11 mouse cellular contexts compared by ENCODE assay signal in the genomic region with DNA sequence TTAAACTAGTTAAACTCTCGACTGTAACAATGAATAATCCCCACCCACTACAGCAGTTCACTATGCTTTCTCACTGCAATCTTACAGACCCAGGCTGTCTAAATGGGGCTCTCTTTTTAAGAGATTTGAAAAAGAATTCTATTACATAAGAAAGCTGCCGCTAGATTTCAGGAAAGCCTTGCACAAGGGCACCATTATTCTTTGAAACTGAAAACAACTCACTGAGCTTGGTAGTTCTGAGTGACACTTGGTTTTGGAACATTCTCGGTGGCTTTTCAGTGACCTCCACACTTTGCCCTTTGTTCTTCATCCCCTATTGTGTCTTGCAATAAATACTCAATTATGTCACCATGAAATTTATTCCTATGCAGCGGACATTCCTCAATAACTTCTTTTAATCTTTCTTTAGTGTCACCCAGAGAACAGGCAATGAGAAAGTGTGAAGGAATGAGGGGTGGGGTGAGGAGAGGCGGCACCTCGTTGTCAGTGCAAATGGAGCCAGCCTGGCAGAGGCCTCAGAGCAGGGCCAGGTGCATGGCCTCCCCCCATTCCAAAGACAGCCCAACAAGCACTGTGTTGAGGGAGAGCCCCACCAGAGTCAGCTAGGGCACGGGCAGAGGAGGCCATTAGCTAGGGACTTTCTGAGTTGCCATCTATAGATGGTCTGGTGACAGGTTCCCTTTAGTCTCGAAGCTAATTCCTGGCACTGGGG.
A peak's percentile ranks its signal among the peaks of the same experiment; 100 is the strongest.
DNase-seq lines count a peak whose midpoint lies in the region; ATAC-seq and TF ChIP-seq lines count a peak whose summit lies in the region.
"Had no signal": no experiment of that assay in that cellular context is flagged by ENCODE, and none has a peak within 500 bp of the region (broad histone marks: within the 10 kb centered on the region; RNA-seq: fewer than 3 reads in every experiment).

No protein-coding gene starts in this region.

- peak overlapping the region; percentile 74 for H3K27ac ChIP-seq in midbrain, embryonic 10.5 days (replicated peaks)
- no peak overlapping the region for H3K27ac ChIP-seq in midbrain, postnatal 0 days (ENCODE audit: low read depth, low read length)
- H3K27ac ChIP-seq in forebrain, embryonic 15.5 days (replicated peaks): peak overlapping the region; percentile 44
- peak overlapping the region; percentile 62 for H3K27ac ChIP-seq in midbrain, embryonic 13.5 days
- H3K27ac ChIP-seq: intestine, embryonic 15.5 days; limb, embryonic 12.5 days had no signal

- ATAC-seq in midbrain, postnatal 0 days (ENCODE audit: low FRiP score): no peak
- peak; percentile 62; the same call in 1 of the 2 replicates for ATAC-seq in forebrain, embryonic 15.5 days (replicated peaks)
- peak; percentile 81 for ATAC-seq in midbrain, embryonic 13.5 days
- ATAC-seq: intestine, embryonic 15.5 days had no signal

- H3K27me3 ChIP-seq in midbrain, embryonic 10.5 days (ENCODE audit: low read depth, poor library complexity, severe bottlenecking): peaks cover 13% of the 10 kb centered on the region; the same call in 1 of the 2 replicates
- H3K27me3 ChIP-seq in midbrain, postnatal 0 days (ENCODE audit: insufficient read depth, low read length): no peaks in the 10 kb centered on the region; the same call in 1 of the 2 replicates
- H3K27me3 ChIP-seq in forebrain, embryonic 15.5 days: no peaks in the 10 kb centered on the region
- H3K27me3 ChIP-seq in midbrain, embryonic 13.5 days: peaks cover 7% of the 10 kb centered on the region
- H3K27me3 ChIP-seq: intestine, embryonic 15.5 days had no signal

- peak; percentile 44 for DNase-seq in embryo, embryonic 10 days (ENCODE audit: low spot score)
- DNase-seq in embryo, embryonic 11 days: no peak
- peak; percentile 46 for DNase-seq in midbrain, embryonic 10.5 days (ENCODE audit: low spot score)
- no peak for DNase-seq in midbrain, postnatal 0 days (ENCODE audit: low spot score)
- no peak for DNase-seq in right cerebral cortex, postnatal 10 days (ENCODE audit: low spot score in 2 of 2)
- no peak for DNase-seq in left cerebral cortex, adult 11 months (ENCODE audit: low spot score)

- H3K9ac ChIP-seq in midbrain, postnatal 0 days (replicated peaks; ENCODE audit: low read length, poor library complexity, severe bottlenecking): no peak overlapping the region
- H3K9ac ChIP-seq in forebrain, embryonic 15.5 days (replicated peaks): no peak overlapping the region
- H3K9ac ChIP-seq in midbrain, embryonic 13.5 days (replicated peaks): no peak overlapping the region
- H3K9ac ChIP-seq: intestine, embryonic 15.5 days; limb, embryonic 12.5 days had no signal

- no peak for TF ChIP-seq CTCF in midbrain, postnatal 0 days (IDR thresholded peaks at IDR 0.05)

- peaks cover 49% of the 10 kb centered on the region for H3K4me1 ChIP-seq in midbrain, embryonic 10.5 days
- 0 out of 2 replicates have a peak, but pooled peaks cover under 1% of the 10 kb centered on the region for H3K4me1 ChIP-seq in midbrain, postnatal 0 days (ENCODE audit: insufficient read depth, low read length)
- H3K4me1 ChIP-seq in forebrain, embryonic 15.5 days: peaks cover 13% of the 10 kb centered on the region
- peaks cover 41% of the 10 kb centered on the region for H3K4me1 ChIP-seq in midbrain, embryonic 13.5 days (replicated peaks)

- H3K36me3 ChIP-seq in midbrain, embryonic 10.5 days: peaks cover 49% of the 10 kb centered on the region
- peaks cover 11% of the 10 kb centered on the region for H3K36me3 ChIP-seq in midbrain, postnatal 0 days (ENCODE audit: insufficient read depth, low read length)
- 0 out of 2 replicates have a peak, but pooled peaks cover 6% of the 10 kb centered on the region for H3K36me3 ChIP-seq in forebrain, embryonic 15.5 days
- peaks cover 33% of the 10 kb centered on the region for H3K36me3 ChIP-seq in midbrain, embryonic 13.5 days
- H3K36me3 ChIP-seq: G1E had no signal

- H3K4me3 ChIP-seq in midbrain, embryonic 10.5 days: no peak overlapping the region
- no peak overlapping the region for H3K4me3 ChIP-seq in midbrain, postnatal 0 days (ENCODE audit: low read depth, low read length)
- H3K4me3 ChIP-seq in forebrain, embryonic 15.5 days: no peak overlapping the region
- no peak overlapping the region for H3K4me3 ChIP-seq in midbrain, embryonic 13.5 days (replicated peaks)
- H3K4me3 ChIP-seq: intestine, embryonic 15.5 days; limb, embryonic 12.5 days had no signal

- H3K9me3 ChIP-seq in midbrain, embryonic 10.5 days (replicated peaks): no peaks in the 10 kb centered on the region
- H3K9me3 ChIP-seq in midbrain, postnatal 0 days (ENCODE audit: low read length): no peaks in the 10 kb centered on the region
- H3K9me3 ChIP-seq in forebrain, embryonic 15.5 days: no peaks in the 10 kb centered on the region
- no peaks in the 10 kb centered on the region for H3K9me3 ChIP-seq in midbrain, embryonic 13.5 days
- H3K9me3 ChIP-seq: intestine, embryonic 15.5 days; limb, embryonic 12.5 days had no signal

- WGBS in midbrain, embryonic 10.5 days: 43% methylated on average over 8 of the region's 8 CpGs
- WGBS in midbrain, postnatal 0 days: 24% methylated on average over 8 of the region's 8 CpGs
- WGBS in forebrain, embryonic 15.5 days: 19% methylated on average over 8 of the region's 8 CpGs
- WGBS in midbrain, embryonic 13.5 days: 19% methylated on average over 8 of the region's 8 CpGs

- no peak overlapping the region for H3K4me2 ChIP-seq in midbrain, postnatal 0 days (ENCODE audit: low read depth, low read length, poor library complexity, severe bottlenecking)
- H3K4me2 ChIP-seq in forebrain, embryonic 15.5 days (replicated peaks): no peak overlapping the region
- no peak overlapping the region for H3K4me2 ChIP-seq in midbrain, embryonic 13.5 days (replicated peaks)
- H3K4me2 ChIP-seq: intestine, embryonic 15.5 days; limb, embryonic 12.5 days had no signal

Comparison
In these comparisons a context has a peak if more than half of its experiments do, and no peak if none do; other contexts are left out.
1. DNase-seq: peak in embryo, embryonic 10 days (single experiment) and midbrain, embryonic 10.5 days (single experiment); none in embryo, embryonic 11 days (single experiment), midbrain, postnatal 0 days (single experiment), right cerebral cortex, postnatal 10 days (0 of 2) and left cerebral cortex, adult 11 months (single experiment).